Mouse (Mus musculus) MEL (cell line): ENCODE measurements around the gene Gramd1b. TPM values are rescaled to one million over a fixed set of nuclear protein-coding genes. Genes with fewer than 3 reads are reported as not detected.

ENCODE experiments used
- DNase-seq: peaks from one replicate; pipeline ENCODE4 v3.0.0; 2011; ENCODE audit warnings: low read depth, low spot score
- H3K27ac ChIP-seq: 2 replicates; pipeline ENCODE4 v1.5.1; 2012; ENCODE audit warnings: low read depth, mild to moderate bottlenecking, control low read depth, low read length, moderate library complexity; ENCODE audit not compliant: control insufficient read depth
- H3K27me3 ChIP-seq, 2 experiments: fragments of 150-350 bp in 1 of 2; sonication (generic) in 1 of 2; 2 replicates each; pipeline ENCODE4 v1.6.1; 2012; ENCODE audit warnings: low read length in 2 of 2, mild to moderate bottlenecking in 2 of 2, improper control_type of control experiment in 1 of 2, moderate library complexity in 1 of 2; ENCODE audit not compliant: insufficient read depth in 2 of 2, control insufficient read depth in 1 of 2
- H3K36me3 ChIP-seq, 2 experiments: 2 replicates each; pipeline ENCODE4 v1.6.1; 2012 to 2014; ENCODE audit warnings: low read length in 2 of 2, improper control_type of control experiment in 1 of 2, inconsistent platforms in 1 of 2, mild to moderate bottlenecking in 1 of 2; ENCODE audit not compliant: insufficient read depth in 2 of 2, control insufficient read depth in 1 of 2
- H3K4me1 ChIP-seq, 2 experiments: fragments of 150-350 bp in 1 of 2; sonication (generic) in 1 of 2; 2 replicates each; pipeline ENCODE4 v1.6.1; 2012; ENCODE audit warnings: low read length in 2 of 2, improper control_type of control experiment in 1 of 2, mild to moderate bottlenecking in 1 of 2; ENCODE audit not compliant: insufficient read depth in 2 of 2, control insufficient read depth in 1 of 2
- H3K4me3 ChIP-seq, 2 experiments: fragments of 150-350 bp in 1 of 2; sonication (generic) in 1 of 2; 2 replicates each; pipeline ENCODE4 v1.5.1; 2012; ENCODE audit warnings: low read depth in 2 of 2, low read length in 2 of 2, mild to moderate bottlenecking in 2 of 2, moderate library complexity in 2 of 2, control low read depth in 1 of 2, improper control_type of control experiment in 1 of 2; ENCODE audit not compliant: control insufficient read depth in 1 of 2, insufficient read depth in 1 of 2
- H3K79me2 ChIP-seq: 2 replicates; pipeline ENCODE4 v1.6.1; 2012; ENCODE audit warnings: mild to moderate bottlenecking, low read length, moderate library complexity; ENCODE audit not compliant: control insufficient read depth, poor library complexity, insufficient read depth
- H3K9ac ChIP-seq: 2 replicates; pipeline ENCODE4 v1.6.1; 2012; ENCODE audit warnings: low read depth, mild to moderate bottlenecking, control low read depth, low read length, moderate library complexity; ENCODE audit not compliant: control insufficient read depth, poor library complexity, severe bottlenecking
- H3K9me3 ChIP-seq: fragments of 150-350 bp; sonication (generic); replicated peaks from 2 replicates; pipeline ENCODE4 v1.6.1; 2012; ENCODE audit warnings: mild to moderate bottlenecking, low read length, improper control_type of control experiment, moderate library complexity; ENCODE audit not compliant: insufficient read depth
- BHLHE40 ChIP-seq: IDR thresholded peaks from 2 replicates; pipeline ENCODE4 v1.6.1; 2012; ENCODE audit warnings: low read depth, mild to moderate bottlenecking, inconsistent platforms, low read length, improper control_type of control experiment, borderline replicate concordance
- CHD1 ChIP-seq: IDR thresholded peaks from 2 replicates; pipeline ENCODE4 v1.6.1; 2012; ENCODE audit warnings: low read depth, mild to moderate bottlenecking, inconsistent platforms, low read length, improper control_type of control experiment
- CHD2 ChIP-seq: IDR thresholded peaks from 2 replicates; pipeline ENCODE4 v1.6.1; 2011; ENCODE audit warnings: low read length, improper control_type of control experiment
- CTCF ChIP-seq, 3 experiments: IDR thresholded peaks in 2 of 3; conservative IDR thresholded peaks in 1 of 3; 2 replicates each; pipeline ENCODE4 v1.5.1; 2011 to 2012; ENCODE audit warnings: low read length in 3 of 3, low read depth in 2 of 3, mild to moderate bottlenecking in 2 of 3, improper control_type of control experiment in 1 of 3, inconsistent platforms in 1 of 3, mixed read lengths in 1 of 3, moderate library complexity in 1 of 3; ENCODE audit not compliant: control insufficient read depth in 1 of 3, insufficient read depth in 1 of 3, poor library complexity in 1 of 3, severe bottlenecking in 1 of 3
- E2F4 ChIP-seq: IDR thresholded peaks from 2 replicates; pipeline ENCODE4 v1.6.1; 2011; ENCODE audit warnings: low read depth, low read length, improper control_type of control experiment, borderline replicate concordance
- ELF1 ChIP-seq: IDR thresholded peaks from 2 replicates; pipeline ENCODE4 v1.6.1; 2014; ENCODE audit warnings: low read depth, mild to moderate bottlenecking, inconsistent platforms, low read length, improper control_type of control experiment, moderate library complexity
- ETS1 ChIP-seq: IDR thresholded peaks from 2 replicates; pipeline ENCODE4 v1.6.1; 2012; ENCODE audit warnings: low read depth, mild to moderate bottlenecking, inconsistent platforms, low read length, improper control_type of control experiment, moderate library complexity
- GABPA ChIP-seq: IDR thresholded peaks from 2 replicates; pipeline ENCODE4 v1.6.1; 2012; ENCODE audit warnings: low read depth, mild to moderate bottlenecking, inconsistent platforms, low read length, improper control_type of control experiment, moderate library complexity
- KAT2A ChIP-seq: conservative IDR thresholded peaks from 2 replicates; pipeline ENCODE4 v1.6.1; 2012; ENCODE audit warnings: low read depth, low read length, improper control_type of control experiment, inconsistent platforms
- MAFK ChIP-seq: IDR thresholded peaks from 2 replicates; pipeline ENCODE4 v1.6.1; 2011; ENCODE audit warnings: low read depth, mild to moderate bottlenecking, low read length, improper control_type of control experiment, borderline replicate concordance
- MAX ChIP-seq: IDR thresholded peaks from 2 replicates; pipeline ENCODE4 v1.6.1; 2011; ENCODE audit warnings: low read length, improper control_type of control experiment
- MAZ ChIP-seq: IDR thresholded peaks from 2 replicates; pipeline ENCODE4 v1.6.1; 2012; ENCODE audit warnings: low read depth, mild to moderate bottlenecking, inconsistent platforms, low read length, improper control_type of control experiment
- MEF2A ChIP-seq: IDR thresholded peaks from 2 replicates; pipeline ENCODE4 v1.6.1; 2014; ENCODE audit warnings: low read depth, mild to moderate bottlenecking, inconsistent platforms, low read length, improper control_type of control experiment; ENCODE audit not compliant: poor library complexity, insufficient replicate concordance, severe bottlenecking; ENCODE audit errors: extremely low read depth
- MYB ChIP-seq: IDR thresholded peaks from 2 replicates; pipeline ENCODE4 v1.6.1; 2011; ENCODE audit warnings: mild to moderate bottlenecking, low read depth, low read length, improper control_type of control experiment
- MYC ChIP-seq: IDR thresholded peaks from 2 replicates; pipeline ENCODE4 v1.6.1; 2011; ENCODE audit warnings: low read depth, mild to moderate bottlenecking, low read length, improper control_type of control experiment, moderate library complexity
- NELFE ChIP-seq: IDR thresholded peaks from 2 replicates; pipeline ENCODE4 v1.6.1; 2011; ENCODE audit warnings: low read depth, low read length, improper control_type of control experiment
- NRF1 ChIP-seq: IDR thresholded peaks from 2 replicates; pipeline ENCODE4 v1.6.1; 2014; ENCODE audit warnings: low read depth, mild to moderate bottlenecking, inconsistent platforms, low read length, improper control_type of control experiment, moderate library complexity; ENCODE audit not compliant: poor library complexity, insufficient read depth, severe bottlenecking
- POLR2A ChIP-seq, 2 experiments: IDR thresholded peaks; 2 replicates each; pipeline ENCODE4 v1.6.1; 2011 to 2012; ENCODE audit warnings: low read length in 2 of 2, mild to moderate bottlenecking in 2 of 2, control low read depth in 1 of 2, improper control_type of control experiment in 1 of 2, low read depth in 1 of 2, moderate library complexity in 1 of 2; ENCODE audit not compliant: control insufficient read depth in 1 of 2, insufficient read depth in 1 of 2, poor library complexity in 1 of 2
- POLR2AphosphoS2 ChIP-seq: IDR thresholded peaks from 2 replicates; pipeline ENCODE4 v1.6.1; 2011; ENCODE audit warnings: low read length, improper control_type of control experiment
- RCOR1 ChIP-seq: IDR thresholded peaks from 2 replicates; pipeline ENCODE4 v1.6.1; 2012; ENCODE audit warnings: low read depth, mild to moderate bottlenecking, inconsistent platforms, low read length, improper control_type of control experiment
- TAL1 ChIP-seq: IDR thresholded peaks from 2 replicates; pipeline ENCODE4 v1.6.1; 2012; ENCODE audit warnings: mild to moderate bottlenecking, inconsistent platforms, low read length, moderate library complexity, mixed read lengths
- TCF12 ChIP-seq: IDR thresholded peaks from 2 replicates; pipeline ENCODE4 v1.6.1; 2014; ENCODE audit warnings: low read depth, mild to moderate bottlenecking, inconsistent platforms, low read length, improper control_type of control experiment, moderate library complexity
- UBTF ChIP-seq: IDR thresholded peaks from 2 replicates; pipeline ENCODE4 v1.6.1; 2012; ENCODE audit warnings: low read depth, mild to moderate bottlenecking, inconsistent platforms, low read length, improper control_type of control experiment, moderate library complexity, borderline replicate concordance; ENCODE audit not compliant: insufficient read depth
- USF2 ChIP-seq, 2 experiments: IDR thresholded peaks; 2 replicates each; pipeline ENCODE4 v1.6.1; 2011 to 2012; ENCODE audit warnings: improper control_type of control experiment in 2 of 2, low read length in 2 of 2, borderline replicate concordance in 1 of 2, inconsistent platforms in 1 of 2, low read depth in 1 of 2, mild to moderate bottlenecking in 1 of 2; ENCODE audit not compliant: insufficient read depth in 1 of 2
- ZC3H11A ChIP-seq: IDR thresholded peaks from 2 replicates; pipeline ENCODE4 v1.6.1; 2012; ENCODE audit warnings: low read depth, mild to moderate bottlenecking, inconsistent platforms, low read length, improper control_type of control experiment
- ZNF384 ChIP-seq: IDR thresholded peaks from 2 replicates; pipeline ENCODE4 v1.6.1; 2012; ENCODE audit warnings: low read depth, mild to moderate bottlenecking, inconsistent platforms, low read length, improper control_type of control experiment
- polyA plus RNA-seq, 2 experiments: library from polyadenylated mRNA; stranded (reverse) in 1 of 2; unstranded in 1 of 2; fragments of >175 nt in 1 of 2; fragments of >200 nt in 1 of 2; gene quantifications; 2 replicates each; pipeline versions ENCODE4 v1.2.1 to v1.2.4; 2012; ENCODE audit warnings: low replicate concordance in 2 of 2, low read depth in 1 of 2; ENCODE audit not compliant: insufficient read length in 2 of 2, insufficient read depth in 1 of 2, missing spikeins in 1 of 2
- total RNA-seq: library from RNA; depleted of rRNA; stranded (reverse); fragments of 300-350 nt; gene quantifications from 2 replicates; pipeline ENCODE4 v1.2.3, GENCODE M21; 2012

The Gramd1b gene
- total and polyA plus RNA-seq, 3 experiments: not detected

DNA sequence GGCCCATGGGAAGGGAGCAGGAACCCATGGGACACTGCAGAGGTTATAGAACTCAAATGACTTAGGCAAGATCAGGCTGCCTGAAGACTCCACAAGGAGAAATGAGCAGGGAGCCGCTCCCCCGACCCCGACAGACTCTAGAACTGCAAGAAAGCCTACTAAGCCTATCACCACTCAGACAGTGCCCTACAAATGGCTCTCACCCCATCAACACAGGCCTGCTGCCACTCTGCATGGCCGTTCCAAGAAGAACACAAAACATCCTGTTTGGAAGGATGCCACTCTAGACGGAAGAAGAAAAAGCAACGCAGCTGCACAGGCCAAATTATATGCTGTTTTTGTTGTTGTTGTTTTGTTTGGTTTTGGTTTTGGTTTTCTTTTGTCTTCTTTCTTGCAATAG, 86.2 kb downstream of the Gramd1b start:
- DNase-seq: no peak
- Histone ChIP-seq H3K36me3 (no peaks in the 10 kb centered on the region), H3K27me3 (no peaks in the 10 kb centered on the region), H3K9me3 (no peaks in the 10 kb centered on the region), H3K4me3 (no peak overlapping the region), H3K27ac (no peak overlapping the region), H3K9ac (no peak overlapping the region), H3K79me2 (no peaks in the 10 kb centered on the region), H3K4me1 (no peaks in the 10 kb centered on the region)
- TF ChIP-seq TCF12 (no peak), MAZ (no peak), USF2 (IDR thresholded peaks at IDR 0.05; ENCODE audit: borderline replicate concordance in 1 of 2, insufficient read depth in 1 of 2, low read depth in 1 of 2, low read length in 2 of 2) (no peak), UBTF (no peak), POLR2A (IDR thresholded peaks at IDR 0.05; ENCODE audit: control insufficient read depth in 1 of 2, insufficient read depth in 1 of 2, low read depth in 1 of 2, low read length in 2 of 2, poor library complexity in 1 of 2) (no peak), MYB (no peak), RCOR1 (no peak), ZNF384 (no peak), CHD2 (no peak), ETS1 (no peak), NELFE (no peak), CHD1 (no peak), MEF2A (no peak), MYC (no peak)

DNA sequence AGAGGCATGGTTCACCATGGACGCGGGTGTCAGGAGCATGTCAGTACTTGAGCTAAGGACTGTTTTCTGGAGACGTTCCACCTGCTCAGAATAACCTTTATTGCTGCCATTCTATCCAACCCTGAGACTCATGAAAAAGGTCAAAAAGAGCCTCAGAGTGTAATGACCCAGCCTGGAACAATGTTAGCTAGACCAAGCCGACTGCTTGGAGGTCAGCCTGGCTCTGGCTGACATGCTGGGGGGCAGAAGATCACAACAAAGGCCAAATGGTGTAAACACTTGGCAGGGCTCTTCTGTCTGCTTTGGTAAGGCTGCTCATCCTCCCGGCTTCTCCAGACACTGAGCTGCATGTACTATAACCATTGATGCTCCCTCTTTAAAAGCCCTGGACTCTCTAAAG, 88.4 kb downstream of the Gramd1b start:
- DNase-seq: no peak
- no peaks in the 10 kb centered on the region for H3K4me1 ChIP-seq
- no peaks in the 10 kb centered on the region for H3K36me3 ChIP-seq
- TF ChIP-seq KAT2A: no peak
- TF ChIP-seq MYC: no peak
- TF ChIP-seq CHD2: no peak
- no peak for TF ChIP-seq GABPA
- TF ChIP-seq POLR2A (IDR thresholded peaks at IDR 0.05; ENCODE audit: control insufficient read depth in 1 of 2, insufficient read depth in 1 of 2, low read depth in 1 of 2, low read length in 2 of 2, poor library complexity in 1 of 2): no peak
- TF ChIP-seq RCOR1: no peak
- TF ChIP-seq NRF1: no peak
- TF ChIP-seq MYB: no peak
- no peak for TF ChIP-seq ZC3H11A
- no peak for TF ChIP-seq TCF12
- no peak for TF ChIP-seq UBTF
- no peak for TF ChIP-seq ELF1
- TF ChIP-seq MAX: no peak
- no peak for TF ChIP-seq TAL1
- no peak for TF ChIP-seq CTCF (IDR thresholded peaks at IDR 0.05 in 2 of 3, conservative IDR thresholded peaks at IDR 0.05 in 1 of 3; ENCODE audit: control insufficient read depth in 1 of 3, insufficient read depth in 1 of 3, low read depth in 2 of 3, low read length in 3 of 3, poor library complexity in 1 of 3, severe bottlenecking in 1 of 3)
- TF ChIP-seq POLR2AphosphoS2: no peak
- TF ChIP-seq E2F4: no peak
- TF ChIP-seq MAFK: no peak
- no peak for TF ChIP-seq BHLHE40
- no peaks in the 10 kb centered on the region for H3K9me3 ChIP-seq
- H3K9ac ChIP-seq: no peak overlapping the region
- H3K27me3 ChIP-seq: no peaks in the 10 kb centered on the region
- no peak overlapping the region for H3K4me3 ChIP-seq
- H3K27ac ChIP-seq: no peak overlapping the region
- no peaks in the 10 kb centered on the region for H3K79me2 ChIP-seq
